Mouse (Mus musculus) neural tube, embryonic 13.5 days (tissue): ENCODE data around the gene St3gal3. TPM values are rescaled to one million over a fixed set of nuclear protein-coding genes. Genes with fewer than 3 reads are reported as not detected.
A peak's percentile ranks its signal among the peaks of the same experiment; 100 is the strongest.

ENCODE experiments used
- ATAC-seq: fragments of 200-750 bp; cut with Nextera tagmentation; 2 replicates; pipeline ENCODE4 v1.8.0; 2017; ENCODE audit warnings: low read depth, mild to moderate bottlenecking, moderate TSS enrichment, moderate library complexity
- H3K27ac ChIP-seq: fragments of 300-500 bp; sonication (generic); replicated peaks from 2 replicates; pipeline ENCODE4 v1.5.1; 2015; ENCODE audit warnings: moderate library complexity, mild to moderate bottlenecking, inconsistent platforms
- H3K27me3 ChIP-seq: fragments of 300-500 bp; sonication (generic); 2 replicates; pipeline ENCODE4 v1.6.1; 2015; ENCODE audit warnings: mild to moderate bottlenecking, inconsistent platforms
- H3K36me3 ChIP-seq: fragments of 300-500 bp; sonication (generic); 2 replicates; pipeline ENCODE4 v1.6.1; 2015; ENCODE audit warnings: mild to moderate bottlenecking, inconsistent platforms
- H3K4me1 ChIP-seq: fragments of 300-500 bp; sonication (generic); replicated peaks from 2 replicates; pipeline ENCODE4 v1.6.1; 2015; ENCODE audit warnings: inconsistent platforms
- H3K4me2 ChIP-seq: fragments of 300-500 bp; sonication (generic); 2 replicates; pipeline ENCODE4 v1.6.1; 2015; ENCODE audit warnings: inconsistent platforms, mild to moderate bottlenecking, moderate library complexity
- H3K4me3 ChIP-seq: fragments of 300-500 bp; sonication (generic); 2 replicates; pipeline ENCODE4 v1.5.1; 2015; ENCODE audit warnings: mild to moderate bottlenecking, inconsistent platforms
- H3K9ac ChIP-seq: fragments of 300-500 bp; sonication (generic); 2 replicates; pipeline ENCODE4 v1.6.1; 2015; ENCODE audit warnings: moderate library complexity, mild to moderate bottlenecking, inconsistent platforms
- H3K9me3 ChIP-seq: fragments of 300-500 bp; sonication (generic); 2 replicates; pipeline ENCODE4 v1.6.1; 2016; ENCODE audit warnings: inconsistent platforms
- WGBS: fragments of 180-500 bp; shearing (Covaris S2); methylation state at CpG from one replicate; pipeline ENCODE4 v1.1.7; 2015; 5-methylcytosine and 5-hydroxymethylcytosine counted together
- polyA plus RNA-seq: library from polyadenylated mRNA; unstranded; fragments of >200 nt; fragmentation: Nextera tagmentation; extraction: Ambion mirVana; gene quantifications from 2 replicates; pipeline ENCODE4 v1.2.1, GENCODE M21; 2015

The St3gal3 gene
- polyA plus RNA-seq, 1 experiment from 2014 or later = 12.2 TPM

DNA sequence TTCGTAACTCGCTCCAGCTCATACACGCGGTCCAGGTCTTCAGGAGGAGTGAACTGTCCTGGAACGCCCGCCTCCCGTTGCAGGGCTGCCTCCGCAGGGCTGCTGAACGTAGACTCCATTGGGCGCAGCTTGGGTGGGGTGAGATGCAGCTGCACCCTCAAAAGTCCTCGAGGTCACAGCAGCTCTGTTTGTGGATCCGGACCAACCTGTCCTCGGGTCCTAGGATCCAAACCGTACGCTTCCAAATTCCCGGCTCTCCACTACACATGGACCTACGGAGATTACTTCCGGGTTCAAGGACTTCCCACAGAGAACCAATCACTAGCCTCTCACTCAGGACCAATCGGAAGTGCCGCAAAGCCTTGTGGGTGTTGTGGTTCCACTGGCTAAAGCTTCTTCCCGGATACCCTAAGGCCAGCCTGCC is 243.0 kb downstream of the St3gal3 start, which contains the start of gene Dph2:
Dph2 (minus strand) TSS at position 295 of the 424 bp plus-strand sequence.
- no peaks in the 10 kb centered on the region for H3K9me3 ChIP-seq
- under 1% methylated on average over 21 of the region's 21 CpGs for WGBS
- H3K27ac ChIP-seq = no peak within 1 kb of the TSS
- peaks cover 51% of the 10 kb centered on the region for H3K36me3 ChIP-seq
- peak within 1 kb of the TSS; percentile 76 for H3K4me3 ChIP-seq
- peaks cover 19% of the 10 kb centered on the region for H3K4me1 ChIP-seq
- peak within 1 kb of the TSS; percentile 71 for H3K9ac ChIP-seq
- peak; percentile 84 for ATAC-seq
- no peaks in the 10 kb centered on the region for H3K27me3 ChIP-seq
- peak within 1 kb of the TSS; percentile 94 for H3K4me2 ChIP-seq

DNA sequence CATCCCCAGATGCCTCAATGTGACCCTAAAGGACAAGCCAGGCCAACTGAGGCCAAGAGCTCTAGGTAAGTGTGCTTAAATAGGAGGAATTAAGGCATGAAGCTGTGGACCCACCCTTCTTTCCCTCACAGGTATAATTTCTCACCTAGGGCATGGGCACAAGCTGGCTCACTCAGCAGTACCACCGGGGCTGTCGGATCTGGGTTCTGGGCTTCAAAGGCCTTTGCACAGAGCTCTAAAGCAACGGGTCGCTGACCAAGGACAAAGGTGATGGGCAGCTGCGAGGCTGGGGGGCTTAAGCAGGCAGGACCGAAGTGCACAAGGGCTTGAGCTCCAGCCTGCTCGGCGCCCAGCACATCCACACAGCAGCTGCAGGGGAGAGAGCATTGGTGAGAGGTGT is 244.0 kb downstream of the St3gal3 start:
- peaks cover 29% of the 10 kb centered on the region for H3K4me1 ChIP-seq
- no peak for ATAC-seq
- 79% methylated on average over 8 of the region's 8 CpGs for WGBS

DNA sequence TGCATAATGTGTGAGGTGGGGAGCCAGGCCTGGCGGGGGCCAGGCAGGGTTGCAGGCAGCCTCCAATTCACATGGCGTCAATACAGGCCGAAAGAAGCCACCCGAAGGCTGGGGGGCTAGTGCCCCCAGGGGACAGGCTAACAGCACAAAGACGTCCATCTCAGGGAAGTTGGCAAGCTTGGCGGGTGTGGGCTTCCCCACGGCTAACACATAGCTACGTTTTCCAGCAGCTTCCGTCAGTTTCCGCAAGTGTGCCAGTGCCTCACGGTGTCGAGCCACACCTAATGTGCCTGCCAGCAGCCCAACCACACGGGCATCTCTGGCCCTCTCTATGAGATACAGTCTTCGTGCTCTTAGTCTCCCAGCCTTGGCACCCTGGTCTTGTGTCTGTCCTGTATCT is 244.7 kb downstream of the St3gal3 start:
- 91% methylated on average over 14 of the region's 14 CpGs for WGBS
- H3K4me3 ChIP-seq = no peak overlapping the region
- H3K4me1 ChIP-seq = peaks cover 36% of the 10 kb centered on the region
- H3K9ac ChIP-seq = no peak overlapping the region
- no peak overlapping the region for H3K27ac ChIP-seq
- ATAC-seq = no peak
- no peak overlapping the region for H3K4me2 ChIP-seq
- no peaks in the 10 kb centered on the region for H3K27me3 ChIP-seq
- no peaks in the 10 kb centered on the region for H3K9me3 ChIP-seq
- peaks cover 43% of the 10 kb centered on the region for H3K36me3 ChIP-seq

More for the DNA sequence above, 244.0 kb downstream of the St3gal3 start:
- H3K27ac ChIP-seq = no peak overlapping the region
- no peaks in the 10 kb centered on the region for H3K9me3 ChIP-seq
- H3K9ac ChIP-seq = no peak overlapping the region
- H3K4me2 ChIP-seq = peak overlapping the region; percentile 94
- no peaks in the 10 kb centered on the region for H3K27me3 ChIP-seq
- H3K36me3 ChIP-seq = peaks cover 43% of the 10 kb centered on the region
- H3K4me3 ChIP-seq = peak overlapping the region; percentile 76

DNA sequence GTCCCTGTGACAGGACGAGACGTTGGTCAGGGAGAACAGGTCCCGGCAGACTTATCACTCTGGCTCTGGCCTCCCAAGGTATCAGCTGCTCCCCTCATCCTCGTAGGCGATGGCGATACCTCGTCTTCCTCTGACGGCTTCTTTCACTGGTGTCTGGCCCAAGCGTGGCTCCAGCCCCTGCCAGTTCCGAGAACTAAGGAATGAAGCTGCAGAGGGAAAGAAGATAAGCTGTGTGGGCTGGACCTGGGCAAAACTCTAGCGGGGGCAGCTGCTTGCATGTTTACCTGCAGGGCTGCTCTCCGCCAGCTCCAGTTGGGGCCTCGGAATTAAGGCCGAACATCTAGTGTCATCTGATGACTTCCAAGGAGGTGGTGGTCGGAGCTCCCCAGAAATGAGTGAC is 245.2 kb downstream of the St3gal3 start:
- Histone ChIP-seq H3K27ac (no peak overlapping the region), H3K9me3 (no peaks in the 10 kb centered on the region), H3K4me3 (no peak overlapping the region), H3K9ac (no peak overlapping the region), H3K27me3 (no peaks in the 10 kb centered on the region), H3K36me3 (peaks cover 43% of the 10 kb centered on the region), H3K4me2 (no peak overlapping the region), H3K4me1 (peaks cover 42% of the 10 kb centered on the region)
- ATAC-seq = no peak
- 92% methylated on average over 15 of the region's 15 CpGs for WGBS

DNA sequence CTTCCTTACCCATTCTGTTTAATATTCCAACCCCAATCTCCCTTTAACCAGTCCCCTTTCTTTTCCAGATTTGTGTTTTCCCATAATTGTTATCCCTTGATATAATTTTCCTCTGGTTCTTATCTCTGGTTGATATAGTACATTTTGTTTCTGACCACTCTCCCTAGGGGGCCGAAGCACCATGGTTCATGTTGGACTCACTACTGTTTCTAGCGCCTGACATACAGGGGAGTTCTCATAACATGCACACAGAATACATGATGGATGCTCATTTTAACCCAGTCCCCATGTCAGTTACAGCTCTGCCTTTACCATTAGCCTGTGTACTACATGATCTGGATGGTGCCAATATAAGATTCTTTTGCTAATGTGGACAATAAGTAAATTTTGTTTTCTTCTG is 246.8 kb downstream of the St3gal3 start:
- Histone ChIP-seq H3K36me3 (peaks cover 40% of the 10 kb centered on the region), H3K4me3 (peak overlapping the region; percentile 96), H3K4me2 (peak overlapping the region; percentile 91), H3K27me3 (no peaks in the 10 kb centered on the region), H3K9ac (peak overlapping the region; percentile 97), H3K9me3 (no peaks in the 10 kb centered on the region), H3K4me1 (peaks cover 53% of the 10 kb centered on the region), H3K27ac (no peak overlapping the region)
- 78% methylated on average over 2 of the region's 2 CpGs for WGBS
- no peak for ATAC-seq

DNA sequence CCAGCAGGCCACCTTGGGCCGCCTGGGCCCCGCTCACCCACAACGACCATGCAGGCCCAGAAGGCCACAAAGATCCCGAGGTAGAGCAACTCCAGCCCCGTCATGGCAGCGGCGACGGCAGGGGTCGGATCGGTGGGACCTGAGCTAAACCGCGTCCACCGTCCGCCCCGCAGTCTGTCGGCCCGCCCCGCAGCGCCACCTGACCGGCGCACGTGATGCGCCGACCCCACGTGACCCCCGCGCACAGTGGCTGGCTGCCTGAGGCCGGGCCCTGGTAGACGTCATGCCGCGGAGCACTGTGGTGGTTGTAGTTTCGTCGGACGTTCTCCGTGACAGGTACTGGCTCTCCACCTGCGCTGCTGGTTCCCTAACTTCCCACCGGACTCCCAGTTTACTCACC is 247.6 kb downstream of the St3gal3 start, which contains the start of gene Atp6v0b:
Atp6v0b (minus strand) TSS at position 201 of the 400 bp plus-strand sequence.
- peak; percentile 80 for ATAC-seq
- H3K27ac ChIP-seq = peak within 1 kb of the TSS; percentile 64; the same call in 1 of the 2 replicates

DNA sequence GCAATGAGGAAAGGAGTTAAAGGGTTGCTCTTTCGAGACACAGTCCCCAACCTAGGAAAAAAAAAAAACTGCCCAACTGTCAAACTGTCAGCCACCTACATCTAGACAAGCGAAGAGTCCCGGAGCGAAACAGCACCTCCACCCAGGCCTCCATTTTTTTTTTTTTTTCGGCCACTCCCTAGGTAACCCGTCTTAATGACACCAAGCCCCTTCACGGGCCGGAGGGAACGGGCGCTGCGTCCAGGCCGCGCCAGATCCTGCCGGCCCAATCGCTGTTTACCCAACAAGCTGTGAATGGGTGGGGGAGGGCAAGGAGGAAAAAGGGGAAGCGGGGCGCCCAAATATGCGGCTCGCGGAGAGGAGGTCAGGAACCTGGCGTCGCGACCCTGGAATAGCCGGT is 248.1 kb downstream of the St3gal3 start:
- no peaks in the 10 kb centered on the region for H3K9me3 ChIP-seq
- 2% methylated on average over 24 of the region's 24 CpGs for WGBS
- 0 out of 2 replicates have a peak, but pooled peaks have one; percentile 1 for ATAC-seq
- H3K4me3 ChIP-seq = peak overlapping the region; percentile 96
- H3K4me2 ChIP-seq = peak overlapping the region; percentile 91
- H3K9ac ChIP-seq = peak overlapping the region; percentile 97
- peaks cover 40% of the 10 kb centered on the region for H3K36me3 ChIP-seq
- 0 out of 2 replicates have a peak overlapping the region, but pooled peaks have one; percentile 64 for H3K27ac ChIP-seq
- H3K27me3 ChIP-seq = no peaks in the 10 kb centered on the region
- peaks cover 60% of the 10 kb centered on the region for H3K4me1 ChIP-seq

More for the DNA sequence above, 247.6 kb downstream of the St3gal3 start, which contains the start of gene Atp6v0b:
- Histone ChIP-seq H3K4me2 (peak within 1 kb of the TSS; percentile 91), H3K4me3 (peak within 1 kb of the TSS; percentile 96), H3K9me3 (no peaks in the 10 kb centered on the region), H3K36me3 (peaks cover 40% of the 10 kb centered on the region), H3K27me3 (no peaks in the 10 kb centered on the region), H3K4me1 (peaks cover 57% of the 10 kb centered on the region), H3K9ac (peak within 1 kb of the TSS; percentile 97)
- under 1% methylated on average over 37 of the region's 37 CpGs for WGBS

DNA sequence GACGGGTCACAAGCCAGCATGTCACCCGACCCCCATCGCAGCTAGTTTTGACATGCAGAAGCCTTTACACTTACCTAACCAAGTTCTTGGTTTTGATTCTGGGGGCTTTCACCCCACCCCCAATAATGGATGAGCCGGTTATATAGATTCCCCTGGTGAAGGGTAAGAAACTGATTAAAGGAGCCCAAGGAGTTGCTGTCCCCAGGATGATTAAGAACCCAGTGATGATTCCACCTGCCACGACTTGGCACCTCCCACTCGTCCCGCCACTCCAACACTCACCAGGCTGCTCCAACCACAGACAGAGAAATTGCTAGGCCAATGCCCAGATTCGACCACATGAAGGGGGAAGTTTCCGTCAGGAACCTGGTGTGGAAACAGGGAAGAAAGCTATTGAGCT is 248.7 kb downstream of the St3gal3 start:
- no peak for ATAC-seq
- H3K9ac ChIP-seq = peak overlapping the region; percentile 97

DNA sequence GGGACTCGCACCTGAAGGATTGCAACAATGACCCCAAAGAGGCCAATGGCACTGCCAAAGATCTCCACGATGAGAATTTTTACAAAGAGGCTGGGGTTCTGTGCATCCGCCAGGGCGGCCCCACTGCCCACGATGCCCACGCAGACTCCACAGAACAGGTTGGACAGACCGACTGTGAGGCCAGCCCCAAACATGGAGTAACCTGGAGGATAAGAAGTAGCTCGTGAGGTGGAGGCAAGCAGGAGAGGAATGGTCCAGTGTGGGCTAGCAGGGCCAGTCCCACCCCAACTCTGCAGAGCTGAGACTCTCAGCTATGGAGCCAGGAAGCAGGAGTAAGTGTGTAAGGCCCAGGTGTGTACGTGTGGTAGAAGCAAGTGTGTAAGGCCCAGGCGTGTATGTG is 249.6 kb downstream of the St3gal3 start:
- 94% methylated on average over 10 of the region's 10 CpGs for WGBS

More for the DNA sequence above, 248.7 kb downstream of the St3gal3 start:
- Histone ChIP-seq H3K36me3 (peaks cover 43% of the 10 kb centered on the region), H3K4me2 (peak overlapping the region; percentile 91), H3K27me3 (no peaks in the 10 kb centered on the region), H3K27ac (no peak overlapping the region), H3K4me3 (peak overlapping the region; percentile 96), H3K4me1 (peaks cover 61% of the 10 kb centered on the region), H3K9me3 (no peaks in the 10 kb centered on the region)
- WGBS = 87% methylated on average over 9 of the region's 9 CpGs

DNA sequence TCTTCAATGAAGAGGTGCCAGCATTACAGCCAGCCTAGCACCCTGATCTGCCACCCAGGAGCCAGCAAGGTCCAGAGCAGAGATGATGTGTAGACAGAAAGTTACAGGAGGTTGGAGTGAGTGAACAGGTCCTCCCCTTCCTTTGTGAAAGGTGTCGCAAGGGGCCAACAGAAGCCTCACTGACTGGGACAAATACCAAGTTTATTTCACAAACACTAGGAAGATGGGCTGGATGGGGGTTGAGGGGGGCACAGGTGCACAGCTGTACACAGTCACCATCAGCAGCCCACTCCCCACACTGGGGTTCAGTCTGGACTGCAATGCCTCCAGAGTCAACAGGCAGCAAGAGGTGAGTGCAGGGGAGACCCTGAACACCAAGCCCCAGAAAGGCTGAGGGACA is 250.6 kb downstream of the St3gal3 start:
- H3K4me1 ChIP-seq = peaks cover 73% of the 10 kb centered on the region
- H3K4me2 ChIP-seq = peak overlapping the region; percentile 90
- no peaks in the 10 kb centered on the region for H3K27me3 ChIP-seq
- H3K9ac ChIP-seq = peak overlapping the region; percentile 97
- ATAC-seq = no peak
- H3K36me3 ChIP-seq = peaks cover 49% of the 10 kb centered on the region
- no peaks in the 10 kb centered on the region for H3K9me3 ChIP-seq
- H3K27ac ChIP-seq = no peak overlapping the region
- H3K4me3 ChIP-seq = peak overlapping the region; percentile 76
- 93% methylated on average over 1 of the region's 1 CpGs for WGBS

More for the DNA sequence above, 249.6 kb downstream of the St3gal3 start:
- H3K4me2 ChIP-seq = no peak overlapping the region
- H3K4me1 ChIP-seq = peaks cover 64% of the 10 kb centered on the region
- ATAC-seq = no peak
- H3K4me3 ChIP-seq = no peak overlapping the region
- H3K9me3 ChIP-seq = no peaks in the 10 kb centered on the region
- H3K27ac ChIP-seq = no peak overlapping the region
- peaks cover 48% of the 10 kb centered on the region for H3K36me3 ChIP-seq
- no peaks in the 10 kb centered on the region for H3K27me3 ChIP-seq
- H3K9ac ChIP-seq = no peak overlapping the region; the same call in 1 of the 2 replicates

DNA sequence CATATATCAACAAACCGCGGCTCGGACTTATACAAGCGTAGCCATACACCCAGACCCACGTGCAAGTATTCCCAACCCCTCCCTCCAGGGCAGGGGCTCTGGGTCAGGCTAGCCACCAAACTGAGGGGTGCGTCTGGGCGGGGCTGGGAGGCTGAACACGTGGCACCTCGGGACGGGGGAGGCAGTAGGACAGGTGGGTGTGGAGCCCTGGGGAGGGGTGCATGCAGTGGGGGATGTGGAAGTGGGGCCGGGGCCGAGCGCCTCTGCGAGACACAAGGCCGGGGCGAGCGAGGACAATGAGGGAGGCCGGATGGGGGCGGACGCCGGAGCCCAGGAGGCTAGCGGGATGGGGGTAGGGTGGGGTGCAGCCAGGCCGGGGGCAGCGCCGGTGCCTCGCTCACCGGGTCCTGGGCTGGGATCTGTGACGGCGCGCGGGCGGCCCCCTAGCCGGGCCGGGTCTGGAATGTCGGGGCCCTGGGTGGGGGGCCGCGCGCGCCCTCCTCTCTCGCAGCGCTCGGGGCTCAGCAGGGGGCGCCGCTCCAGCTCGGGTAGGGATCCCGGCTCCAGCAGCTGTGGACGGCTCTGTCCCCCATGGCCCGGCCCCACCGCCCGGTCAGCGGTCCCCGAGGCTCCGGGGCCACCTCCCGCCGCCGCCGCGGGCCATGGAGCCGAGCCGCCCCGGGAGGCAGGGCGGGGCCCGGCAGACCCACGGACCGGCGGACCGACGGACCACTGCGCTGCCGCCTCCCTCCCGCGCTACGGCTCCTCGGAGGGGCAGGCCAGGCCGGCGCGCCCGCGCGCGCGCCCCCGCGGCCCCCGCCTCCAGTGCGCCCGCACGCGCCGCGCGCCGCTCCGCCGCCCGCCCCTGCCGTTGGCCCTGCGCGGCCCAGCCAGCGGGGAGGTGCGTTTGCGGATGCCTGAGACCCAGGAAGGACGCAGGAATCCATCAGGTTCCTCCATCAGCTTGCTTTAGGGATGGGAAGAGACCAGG is 251.7 kb downstream of the St3gal3 start, which contains the start of gene B4galt2:
B4galt2 (minus strand) TSS at position 787 of the 991 bp plus-strand sequence.
- Histone ChIP-seq H3K4me2 (peak within 1 kb of the TSS; percentile 90), H3K4me1 (peaks cover 84% of the 10 kb centered on the region), H3K9ac (peak within 1 kb of the TSS; percentile 97), H3K4me3 (peak within 1 kb of the TSS; percentile 76), H3K27me3 (no peaks in the 10 kb centered on the region), H3K27ac (peak within 1 kb of the TSS; percentile 83), H3K9me3 (no peaks in the 10 kb centered on the region), H3K36me3 (peaks cover 52% of the 10 kb centered on the region)
- WGBS = under 1% methylated on average over 67 of the region's 103 CpGs
- peak; percentile 53 for ATAC-seq
